Mouse (Mus musculus): ENCODE results near the gene Memo1. TPM values are rescaled to one million over a fixed set of nuclear protein-coding genes. Genes with fewer than 3 reads are reported as not detected.

Gene Memo1
- polyA plus RNA-seq, 1 experiment from 2014 or later: 139 TPM

DNA sequence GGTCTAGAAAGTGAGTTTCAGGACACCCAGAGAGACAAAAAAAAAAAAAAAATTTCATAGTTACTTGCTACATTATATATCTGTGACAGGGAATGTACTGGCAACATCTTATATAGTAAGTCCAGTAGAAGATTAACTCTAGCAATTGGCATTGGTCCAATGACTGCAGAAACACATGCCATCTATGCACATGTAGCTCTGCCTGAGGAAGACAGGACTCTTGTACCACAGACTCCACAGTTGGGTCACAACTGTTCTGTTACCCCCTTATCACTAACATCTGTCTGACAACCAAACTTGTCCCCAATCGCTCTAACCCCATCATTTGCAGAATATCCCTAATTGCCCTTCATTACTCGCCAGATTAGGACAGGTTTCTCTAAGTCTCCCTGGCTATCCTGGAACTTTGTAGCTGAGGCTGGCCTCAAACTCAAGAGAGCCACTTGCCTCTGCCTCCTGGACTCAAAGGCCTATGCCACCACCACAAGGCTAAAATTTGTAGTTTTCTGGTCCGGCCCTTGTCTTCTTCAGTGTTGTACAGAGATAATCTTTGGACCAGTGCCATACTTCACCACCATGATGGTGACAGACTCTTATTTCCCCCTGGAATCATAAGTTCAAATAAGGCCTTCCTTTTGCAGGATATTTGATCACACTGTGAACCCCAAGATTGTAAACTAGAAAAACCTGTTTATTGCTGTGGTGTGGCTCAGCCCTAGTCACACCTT lies 23.6 kb downstream of the Memo1 start:
- Histone ChIP-seq H3K27me3 (replicated peaks; ENCODE audit: control insufficient read depth, insufficient read depth, low read length) (no peaks in the 10 kb centered on the region), H3K27ac (ENCODE audit: low read depth, low read length) (no peak overlapping the region), H3K4me2 (no peak overlapping the region), H3K4me1 (replicated peaks; ENCODE audit: control insufficient read depth, insufficient read depth, low read length) (peaks cover 29% of the 10 kb centered on the region), H3K9ac (ENCODE audit: low read depth, low read length) (no peak overlapping the region), H3K36me3 (ENCODE audit: control insufficient read depth, insufficient read depth, low read length) (peaks cover 5% of the 10 kb centered on the region; the same call in 1 of the 2 replicates), H3K9me3 (ENCODE audit: control insufficient read depth, low read length) (peaks cover 5% of the 10 kb centered on the region), H3K4me3 (ENCODE audit: low read depth, low read length) (no peak overlapping the region)
- ATAC-seq (replicated peaks; ENCODE audit: low FRiP score): no peak
- no peak for DNase-seq (ENCODE audit: low spot score)
- 77% methylated on average over 3 of the region's 3 CpGs for WGBS

DNA sequence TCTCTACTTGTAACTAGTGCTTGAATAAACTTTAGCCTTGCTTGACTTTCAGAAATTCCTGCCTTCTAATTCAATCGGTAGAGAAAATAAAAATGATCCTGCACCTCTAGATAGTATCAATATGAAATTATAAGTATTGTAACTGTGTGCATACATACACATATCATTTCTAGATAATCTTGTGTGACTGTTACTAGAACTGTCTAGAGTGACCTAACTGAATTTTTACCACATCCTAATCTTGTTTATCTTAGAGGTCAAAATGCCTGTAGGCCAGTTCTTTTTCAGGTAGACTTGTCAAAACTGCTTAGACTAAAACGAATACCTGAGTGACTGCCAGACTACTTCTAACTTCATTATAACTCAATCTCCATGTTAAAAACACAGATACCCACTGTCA lies 25.1 kb downstream of the Memo1 start:
- Histone ChIP-seq H3K4me1 (replicated peaks; ENCODE audit: control insufficient read depth, insufficient read depth, low read length) (peaks cover 41% of the 10 kb centered on the region), H3K9me3 (ENCODE audit: control insufficient read depth, low read length) (peaks cover 5% of the 10 kb centered on the region), H3K4me2 (no peak overlapping the region), H3K27me3 (replicated peaks; ENCODE audit: control insufficient read depth, insufficient read depth, low read length) (no peaks in the 10 kb centered on the region), H3K36me3 (ENCODE audit: control insufficient read depth, insufficient read depth, low read length) (peaks cover 5% of the 10 kb centered on the region; the same call in 1 of the 2 replicates), H3K9ac (ENCODE audit: low read depth, low read length) (no peak overlapping the region), H3K27ac (ENCODE audit: low read depth, low read length) (no peak overlapping the region), H3K4me3 (ENCODE audit: low read depth, low read length) (no peak overlapping the region)
- 76% methylated on average over 2 of the region's 2 CpGs for WGBS
- ATAC-seq (replicated peaks; ENCODE audit: low FRiP score) (no peak), DNase-seq (ENCODE audit: low spot score) (no peak)

DNA sequence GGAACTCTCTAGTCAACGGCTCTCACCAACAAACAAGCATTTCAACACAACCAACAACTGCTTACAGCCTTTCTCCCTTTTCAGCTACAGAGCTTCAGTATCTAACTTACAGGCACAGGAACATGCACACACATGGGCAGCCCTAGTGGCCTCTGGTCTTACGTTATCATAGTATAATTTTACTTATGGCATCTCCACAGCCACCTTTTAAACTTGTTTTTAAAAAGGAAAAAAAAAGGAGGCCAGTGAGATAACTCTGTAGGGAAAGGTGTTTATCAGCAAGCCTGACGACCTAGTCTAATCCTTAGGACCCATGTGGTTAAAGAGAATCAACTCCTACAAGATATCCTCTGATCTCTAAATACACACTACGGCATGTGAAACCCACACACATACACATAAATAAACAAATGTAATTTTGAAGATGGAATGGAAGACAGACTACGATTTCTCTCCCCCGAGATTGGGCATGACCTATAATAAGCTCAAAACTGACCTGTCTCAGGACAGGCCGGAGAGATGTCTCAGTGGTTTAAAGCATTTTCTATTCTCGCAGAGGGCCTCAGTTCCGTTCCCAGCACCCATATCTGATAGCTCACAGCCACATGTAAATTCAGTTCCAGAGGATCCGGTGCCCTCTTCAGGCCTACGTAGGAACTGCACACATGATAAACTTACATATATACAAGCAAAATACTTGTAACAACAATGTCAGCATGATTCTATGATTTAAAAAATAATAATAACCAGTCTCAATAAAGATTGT lies 27.7 kb downstream of the Memo1 start:
- Histone ChIP-seq H3K9ac (ENCODE audit: low read depth, low read length) (no peak overlapping the region), H3K4me3 (ENCODE audit: low read depth, low read length) (no peak overlapping the region), H3K27ac (ENCODE audit: low read depth, low read length) (peak overlapping the region; percentile 93), H3K4me2 (peak overlapping the region; percentile 45), H3K36me3 (ENCODE audit: control insufficient read depth, insufficient read depth, low read length) (peaks cover 5% of the 10 kb centered on the region; the same call in 1 of the 2 replicates), H3K4me1 (replicated peaks; ENCODE audit: control insufficient read depth, insufficient read depth, low read length) (peaks cover 44% of the 10 kb centered on the region), H3K9me3 (ENCODE audit: control insufficient read depth, low read length) (peaks cover 5% of the 10 kb centered on the region), H3K27me3 (replicated peaks; ENCODE audit: control insufficient read depth, insufficient read depth, low read length) (no peaks in the 10 kb centered on the region)
- 69% methylated on average over 11 of the region's 11 CpGs for WGBS
- DNase-seq (ENCODE audit: low spot score) (no peak), ATAC-seq (replicated peaks; ENCODE audit: low FRiP score) (peak; percentile 92)

DNA sequence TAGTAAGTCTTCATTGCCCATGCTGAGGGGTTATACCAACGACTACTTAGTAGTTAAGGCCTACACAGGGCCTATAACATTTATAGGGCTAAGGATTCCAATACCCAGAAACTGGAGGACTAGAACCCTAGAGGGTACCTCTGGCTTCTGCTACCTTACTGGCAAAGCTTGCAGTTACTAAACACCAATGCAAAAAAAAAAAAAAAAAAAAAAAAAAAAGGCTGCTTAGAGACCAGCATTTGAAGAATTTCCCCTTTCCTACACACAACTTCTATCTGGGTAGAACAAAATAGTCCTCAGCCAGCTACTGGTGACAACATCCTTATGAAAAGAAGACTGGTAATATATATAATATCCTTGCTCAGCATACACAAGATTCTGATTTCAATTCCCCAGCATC lies 29.7 kb downstream of the Memo1 start:
- Histone ChIP-seq H3K27me3 (replicated peaks; ENCODE audit: control insufficient read depth, insufficient read depth, low read length) (no peaks in the 10 kb centered on the region), H3K4me3 (ENCODE audit: low read depth, low read length) (no peak overlapping the region), H3K9me3 (ENCODE audit: control insufficient read depth, low read length) (peaks cover 5% of the 10 kb centered on the region), H3K36me3 (ENCODE audit: control insufficient read depth, insufficient read depth, low read length) (peaks cover 5% of the 10 kb centered on the region; the same call in 1 of the 2 replicates), H3K9ac (ENCODE audit: low read depth, low read length) (no peak overlapping the region), H3K4me2 (no peak overlapping the region), H3K4me1 (replicated peaks; ENCODE audit: control insufficient read depth, insufficient read depth, low read length) (peaks cover 32% of the 10 kb centered on the region), H3K27ac (ENCODE audit: low read depth, low read length) (0 out of 2 replicates have a peak overlapping the region, but pooled peaks have one; percentile 11)
- ATAC-seq (replicated peaks; ENCODE audit: low FRiP score): no peak
- WGBS: 65% methylated on average over 1 of the region's 1 CpGs
- no peak for DNase-seq (ENCODE audit: low spot score)

DNA sequence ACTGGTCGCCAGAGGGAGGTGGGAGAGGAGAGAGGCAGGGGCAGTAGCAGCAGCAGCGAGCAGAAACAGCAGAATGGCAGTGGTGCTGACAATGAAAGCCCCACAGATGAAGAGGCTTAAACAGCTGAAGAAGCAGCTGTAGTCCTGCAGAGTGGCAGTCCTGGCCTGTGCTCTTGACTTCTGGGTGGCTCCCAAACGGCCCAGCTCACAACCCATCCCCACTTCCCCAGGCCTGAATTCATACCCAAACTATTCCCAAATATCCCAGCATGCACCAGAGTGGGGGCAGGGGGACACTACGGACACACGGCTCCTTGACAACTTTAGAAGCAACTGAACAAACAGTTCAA lies 30.2 kb downstream of the Memo1 start:
- H3K9me3 ChIP-seq (ENCODE audit: control insufficient read depth, low read length): peaks cover 5% of the 10 kb centered on the region
- 40% methylated on average over 5 of the region's 5 CpGs for WGBS

DNA sequence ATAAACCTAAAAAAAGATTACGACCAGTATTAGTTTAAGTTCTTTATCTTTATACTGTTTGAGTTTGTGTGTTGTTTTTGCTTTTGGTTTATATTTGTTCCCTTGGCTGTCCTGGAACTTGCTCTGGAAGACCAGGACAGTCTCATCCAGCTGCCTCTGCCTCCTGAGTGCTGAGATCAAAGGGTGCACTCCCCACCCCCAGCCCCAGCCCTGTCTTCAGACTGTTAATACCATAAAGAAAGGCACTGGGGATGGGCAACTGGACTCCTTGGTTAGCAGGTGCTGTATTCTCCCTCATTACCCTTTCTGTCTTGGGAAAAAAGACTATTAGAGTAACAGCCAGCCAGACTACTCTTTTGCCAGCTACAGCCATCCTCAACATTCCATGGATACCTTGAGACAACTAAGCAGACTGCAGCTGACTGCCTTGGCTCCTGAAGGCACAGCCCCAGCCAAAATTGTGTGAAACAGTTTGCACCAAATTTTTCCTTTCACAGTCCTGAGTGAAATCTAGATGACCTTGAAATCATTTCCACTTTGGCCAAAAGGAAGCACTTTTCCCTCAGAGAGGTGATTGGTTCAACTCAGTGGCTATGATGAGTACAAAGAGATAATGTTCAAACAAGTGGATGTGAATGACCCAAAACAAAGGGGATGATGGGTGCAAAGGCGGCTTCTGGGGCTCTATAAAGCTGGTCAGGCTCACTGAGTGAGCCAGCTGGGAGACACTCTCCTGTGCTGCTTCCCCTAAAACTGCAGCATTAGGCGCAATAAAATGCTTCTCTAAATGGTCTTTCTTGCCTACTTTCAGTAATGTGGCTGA lies 30.8 kb downstream of the Memo1 start:
- Histone ChIP-seq H3K27me3 (replicated peaks; ENCODE audit: control insufficient read depth, insufficient read depth, low read length) (no peaks in the 10 kb centered on the region), H3K27ac (ENCODE audit: low read depth, low read length) (peak overlapping the region; percentile 11; the same call in 1 of the 2 replicates), H3K4me1 (replicated peaks; ENCODE audit: control insufficient read depth, insufficient read depth, low read length) (peaks cover 38% of the 10 kb centered on the region), H3K36me3 (ENCODE audit: control insufficient read depth, insufficient read depth, low read length) (peaks cover 5% of the 10 kb centered on the region; the same call in 1 of the 2 replicates), H3K4me3 (ENCODE audit: low read depth, low read length) (no peak overlapping the region), H3K9ac (ENCODE audit: low read depth, low read length) (no peak overlapping the region), H3K4me2 (no peak overlapping the region), H3K9me3 (ENCODE audit: control insufficient read depth, low read length) (peaks cover 5% of the 10 kb centered on the region)
- no peak for ATAC-seq (replicated peaks; ENCODE audit: low FRiP score)
- DNase-seq (ENCODE audit: low spot score): no peak
- 63% methylated on average over 3 of the region's 3 CpGs for WGBS

More for the DNA sequence above, 30.2 kb downstream of the Memo1 start:
- Histone ChIP-seq H3K4me1 (replicated peaks; ENCODE audit: control insufficient read depth, insufficient read depth, low read length) (peaks cover 37% of the 10 kb centered on the region), H3K36me3 (ENCODE audit: control insufficient read depth, insufficient read depth, low read length) (peaks cover 5% of the 10 kb centered on the region; the same call in 1 of the 2 replicates), H3K27me3 (replicated peaks; ENCODE audit: control insufficient read depth, insufficient read depth, low read length) (no peaks in the 10 kb centered on the region), H3K4me2 (no peak overlapping the region), H3K9ac (ENCODE audit: low read depth, low read length) (no peak overlapping the region), H3K27ac (ENCODE audit: low read depth, low read length) (peak overlapping the region; percentile 11; the same call in 1 of the 2 replicates), H3K4me3 (ENCODE audit: low read depth, low read length) (no peak overlapping the region)
- ATAC-seq (replicated peaks; ENCODE audit: low FRiP score) (no peak), DNase-seq (ENCODE audit: low spot score) (no peak)

DNA sequence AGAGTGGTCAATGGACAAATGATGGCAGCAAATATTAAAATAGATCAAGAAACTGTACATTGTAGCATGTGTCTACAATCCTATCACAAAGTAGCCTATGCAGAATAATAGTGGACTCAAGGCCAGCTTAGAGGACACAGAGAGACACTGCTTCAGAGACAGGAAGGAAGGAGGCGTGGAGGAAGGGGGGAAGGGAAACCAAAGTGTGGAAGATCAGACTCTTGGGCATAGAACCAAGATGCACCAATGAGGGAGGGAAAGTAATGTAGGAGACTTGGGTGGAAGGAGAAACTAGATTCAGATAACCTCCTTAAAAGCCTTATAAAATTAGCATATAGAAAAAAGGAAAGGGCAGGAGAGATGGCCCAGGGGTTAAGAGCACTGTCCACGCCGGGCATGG lies 32.9 kb downstream of the Memo1 start:
- Histone ChIP-seq H3K9ac (ENCODE audit: low read depth, low read length) (no peak overlapping the region), H3K4me3 (ENCODE audit: low read depth, low read length) (no peak overlapping the region), H3K4me2 (no peak overlapping the region), H3K9me3 (ENCODE audit: control insufficient read depth, low read length) (no peaks in the 10 kb centered on the region), H3K27me3 (replicated peaks; ENCODE audit: control insufficient read depth, insufficient read depth, low read length) (no peaks in the 10 kb centered on the region), H3K4me1 (replicated peaks; ENCODE audit: control insufficient read depth, insufficient read depth, low read length) (peaks cover 36% of the 10 kb centered on the region), H3K36me3 (ENCODE audit: control insufficient read depth, insufficient read depth, low read length) (no peaks in the 10 kb centered on the region), H3K27ac (ENCODE audit: low read depth, low read length) (no peak overlapping the region)
- no peak for ATAC-seq (replicated peaks; ENCODE audit: low FRiP score)
- WGBS: 84% methylated on average over 3 of the region's 3 CpGs
- no peak for DNase-seq (ENCODE audit: low spot score)

DNA sequence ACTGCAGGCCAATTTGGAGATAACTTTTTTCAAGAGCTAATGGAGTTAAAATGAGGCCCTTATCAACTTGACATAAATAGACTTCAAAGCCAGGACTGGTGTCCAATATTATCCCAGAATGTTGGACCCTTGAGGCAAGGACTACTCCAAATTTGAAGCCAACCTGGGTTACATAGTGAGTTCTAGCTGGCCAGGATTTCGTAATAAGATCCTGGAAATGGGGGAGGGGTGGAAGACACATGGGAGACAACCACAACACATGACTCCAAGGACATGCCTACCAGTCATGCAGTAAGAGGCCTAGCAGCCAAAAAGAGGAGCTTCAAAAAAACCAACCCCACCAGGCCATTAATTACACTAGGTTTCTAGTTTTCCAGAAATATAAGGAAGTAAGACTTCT lies 50.0 kb downstream of the Memo1 start:
- Histone ChIP-seq H3K4me2 (no peak overlapping the region), H3K4me1 (replicated peaks; ENCODE audit: control insufficient read depth, insufficient read depth, low read length) (0 out of 2 replicates have a peak, but pooled peaks cover 2% of the 10 kb centered on the region), H3K27me3 (replicated peaks; ENCODE audit: control insufficient read depth, insufficient read depth, low read length) (no peaks in the 10 kb centered on the region), H3K4me3 (ENCODE audit: low read depth, low read length) (no peak overlapping the region), H3K9ac (ENCODE audit: low read depth, low read length) (no peak overlapping the region), H3K9me3 (ENCODE audit: control insufficient read depth, low read length) (no peaks in the 10 kb centered on the region), H3K36me3 (ENCODE audit: control insufficient read depth, insufficient read depth, low read length) (peaks cover 6% of the 10 kb centered on the region), H3K27ac (ENCODE audit: low read depth, low read length) (no peak overlapping the region)
- DNase-seq (ENCODE audit: low spot score): no peak
- ATAC-seq (replicated peaks; ENCODE audit: low FRiP score): no peak
- WGBS: 59% methylated on average over 1 of the region's 1 CpGs

All from liver, embryonic 11.5 days (tissue).